29 mouse cellular contexts compared by ENCODE assay signal in the genomic region with DNA sequence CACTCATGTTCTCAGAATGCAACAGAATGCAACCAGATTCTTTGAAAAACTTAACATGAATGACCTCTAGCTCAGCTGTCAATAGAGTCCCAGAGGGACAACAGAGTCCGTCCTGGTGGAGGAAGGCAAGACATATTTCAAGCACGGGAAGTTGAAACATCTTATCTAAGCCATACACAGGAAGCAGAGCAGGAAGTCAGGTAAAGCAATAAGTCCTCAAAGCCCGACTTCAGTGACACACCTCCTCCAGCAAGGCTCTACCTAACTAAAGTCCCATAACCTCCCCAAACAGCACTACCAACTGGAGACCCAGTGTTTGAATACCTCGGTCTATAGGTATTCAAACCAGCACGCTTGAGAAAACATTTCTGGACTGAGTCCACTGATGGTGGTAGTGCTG. TPM values are rescaled to one million over a fixed set of nuclear protein-coding genes. Genes with fewer than 3 reads are reported as not detected.
A peak's percentile ranks its signal among the peaks of the same experiment; 100 is the strongest.
DNase-seq lines count a peak whose midpoint lies in the region; ATAC-seq and TF ChIP-seq lines count a peak whose summit lies in the region.
"Had no signal": no experiment of that assay in that cellular context is flagged by ENCODE, and none has a peak within 500 bp of the region (broad histone marks: within the 10 kb centered on the region; RNA-seq: fewer than 3 reads in every experiment).

No protein-coding gene starts in this region.

- H3K4me3 ChIP-seq in layer of hippocampus, adult 2 months = no peak overlapping the region
- H3K4me3 ChIP-seq: embryonic facial prominence, embryonic 10.5 days; embryonic facial prominence, embryonic 15.5 days; forebrain, embryonic 13.5 days; hindbrain, embryonic 13.5 days; kidney, embryonic 15.5 days; limb, embryonic 13.5 days; lung, embryonic 15.5 days; megakaryocyte, embryonic 14.5 days; midbrain, embryonic 12.5 days; myocyte; neural tube, embryonic 13.5 days had no signal

- intact Hi-C loops in heart, postnatal 10 days (cut with DNase I) = no loop called here

- peak; percentile 72 for ATAC-seq in activated CD4-positive, CD25-positive, alpha-beta regulatory T cell, adult 4 months
- 0 out of 2 replicates have a peak, but pooled peaks have one; percentile 23 for ATAC-seq in neutrophil, adult 5-6 weeks (ENCODE audit: extremely low read depth, insufficient number of reproducible peaks, low FRiP score, poor library complexity, severe bottlenecking)
- ATAC-seq: forebrain, embryonic 13.5 days had no signal

- no peak overlapping the region for H3K27ac ChIP-seq in layer of hippocampus, adult 2 months
- H3K27ac ChIP-seq: embryonic facial prominence, embryonic 10.5 days; embryonic facial prominence, embryonic 15.5 days; forebrain, embryonic 13.5 days; hindbrain, embryonic 13.5 days; kidney, embryonic 15.5 days; limb, embryonic 13.5 days; lung, embryonic 15.5 days; midbrain, embryonic 12.5 days; neural tube, embryonic 13.5 days had no signal

- DNase-seq in heart, adult 11 months = peak; percentile 31
- DNase-seq in heart, postnatal 10 days = no peak
- peak; percentile 13 for DNase-seq in 416B (ENCODE audit: low read depth)
- no peak for DNase-seq in lung, postnatal 14 days
- DNase-seq in layer of hippocampus, adult 2 months (ENCODE audit: low spot score in 2 of 2) = no peak
- DNase-seq: adrenal gland, postnatal 10 days; cerebellum, adult 8-10 months; cerebellum, postnatal 25 days; gastrocnemius, postnatal 10 days; heart, postnatal 4 days; kidney, adult 11 months; kidney, postnatal 25 days; lung, postnatal 36 days; retina, postnatal 1 day; right cerebral cortex, postnatal 25 days; spleen, adult 18-20 months had no signal

- no peak for TF ChIP-seq CTCF in layer of hippocampus, adult 2 months (conservative IDR thresholded peaks at IDR 0.05)

RNA-seq across cellular contexts. Expression of a gene that starts 6.6 kb away (rescaled TPM):
- 10 to 100 TPM; 71.2 to 72.1 TPM for total RNA-seq in heart, postnatal 10 days (2021)
- polyA plus RNA-seq in activated CD4-positive, CD25-positive, alpha-beta regulatory T cell, adult 4 months (2017; shearing (Covaris generic)) = 10 to 100 TPM; 15.3 to 22.4 TPM
- 12.8 and 12.9 TPM in 2 replicates for total RNA-seq in neutrophil, adult 5-6 weeks (2017)
- total RNA-seq in layer of hippocampus, adult 2 months (2021) = 10 to 100 TPM; 23.3 to 24.5 TPM

Comparison
In these comparisons a context has a peak if more than half of its experiments do, and no peak if none do; other contexts are left out.
1. DNase-seq: peak in heart, adult 11 months (single experiment) and 416B (single experiment); none in heart, postnatal 10 days (0 of 2), lung, postnatal 14 days (single experiment) and layer of hippocampus, adult 2 months (0 of 2).